Mouse (Mus musculus) frontal cortex, postnatal 36 days (tissue): Measurements from ENCODE around the gene Slc25a5.
"Not testable (repeated sequence)": the region's sequence is repeated elsewhere in the genome, so short reads cannot be mapped to it uniquely, and the experiment has no call there.

ENCODE experiments used
- DNase-seq, 2 experiments: peaks; one replicate each; pipeline ENCODE4 v3.0.0; 2022; ENCODE audit warnings: low spot score in 2 of 2

Slc25a5 gene

DNA sequence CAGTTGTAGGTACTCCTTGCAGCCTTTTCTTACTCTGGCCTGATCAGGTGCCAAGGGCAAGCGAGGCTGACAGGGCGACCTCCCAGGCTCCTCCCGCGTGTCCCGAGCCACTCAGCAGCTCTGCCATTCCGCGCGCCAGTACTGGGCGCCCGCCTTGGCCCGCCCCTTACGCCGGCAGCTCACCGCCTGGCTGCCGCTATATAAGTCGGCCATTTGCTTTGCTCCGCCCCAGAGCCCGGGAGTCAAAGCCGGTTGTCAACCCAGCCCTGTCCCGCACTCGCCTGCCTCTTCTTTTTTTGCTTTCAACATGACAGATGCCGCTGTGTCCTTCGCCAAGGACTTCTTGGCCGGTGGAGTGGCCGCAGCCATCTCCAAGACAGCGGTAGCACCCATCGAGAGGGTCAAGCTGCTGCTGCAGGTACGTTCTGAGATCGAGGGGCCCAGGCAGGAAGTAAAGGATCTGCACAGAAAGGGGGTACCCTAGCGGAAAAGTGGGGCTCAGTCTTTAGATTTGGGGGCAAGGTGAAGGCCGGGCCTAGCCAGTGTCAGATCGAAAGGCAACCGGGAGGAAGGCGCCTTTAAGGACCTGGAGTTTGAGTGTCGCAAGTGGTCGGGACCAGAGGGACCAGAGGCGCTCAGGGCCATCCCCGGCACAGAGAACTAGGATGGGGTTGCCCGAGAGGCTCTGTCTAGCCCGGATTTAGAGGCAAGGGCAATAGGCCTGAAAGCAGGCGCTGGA is at the start of gene Slc25a5:
Gene Slc25a5 (plus strand): TSS at position 228 of the 739 bp plus-strand sequence.
- peak; percentile 73 to 77 for DNase-seq

DNA sequence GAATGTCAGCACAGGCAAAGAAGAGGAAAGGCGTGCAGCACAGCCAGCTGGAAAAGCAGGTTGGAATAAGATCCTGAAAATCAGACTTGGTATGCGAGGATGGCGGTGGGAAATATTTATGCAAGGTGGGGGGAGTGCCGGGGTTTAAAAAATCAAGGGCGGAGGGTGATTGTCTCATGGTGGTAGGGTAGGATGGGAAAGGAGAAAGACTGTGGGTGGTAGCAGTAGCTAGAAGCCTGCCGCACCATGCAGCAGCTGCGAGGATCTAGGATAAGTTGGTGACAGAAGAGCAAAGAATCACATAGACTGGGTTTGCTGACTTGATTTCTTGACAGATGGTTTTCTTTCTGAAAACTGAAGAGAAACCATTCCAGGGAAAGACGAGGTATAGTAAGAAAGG is 48.7 kb upstream of the Slc25a5 start:
- peak in 1 of 2 experiments; percentile 35 for DNase-seq

DNA sequence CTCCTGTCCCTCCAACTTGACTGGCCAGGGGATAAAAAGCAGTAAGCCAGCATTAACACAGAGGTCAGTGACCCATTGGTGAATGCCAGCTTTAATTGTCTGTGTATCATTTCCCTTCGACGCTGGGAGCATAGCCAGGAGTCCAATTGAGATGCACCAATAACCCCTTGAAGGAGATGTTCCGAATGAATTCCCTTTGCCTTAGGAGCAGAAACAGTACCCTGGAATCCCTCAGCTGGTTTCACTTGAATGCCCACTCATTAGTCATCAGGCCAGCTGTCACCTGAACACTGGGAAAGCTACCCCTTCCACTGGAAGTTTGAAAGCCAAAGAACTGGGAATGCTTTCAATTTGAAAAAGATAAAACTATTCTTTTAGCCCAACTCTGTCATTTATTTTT is 46.9 kb upstream of the Slc25a5 start:
- DNase-seq = no peak

DNA sequence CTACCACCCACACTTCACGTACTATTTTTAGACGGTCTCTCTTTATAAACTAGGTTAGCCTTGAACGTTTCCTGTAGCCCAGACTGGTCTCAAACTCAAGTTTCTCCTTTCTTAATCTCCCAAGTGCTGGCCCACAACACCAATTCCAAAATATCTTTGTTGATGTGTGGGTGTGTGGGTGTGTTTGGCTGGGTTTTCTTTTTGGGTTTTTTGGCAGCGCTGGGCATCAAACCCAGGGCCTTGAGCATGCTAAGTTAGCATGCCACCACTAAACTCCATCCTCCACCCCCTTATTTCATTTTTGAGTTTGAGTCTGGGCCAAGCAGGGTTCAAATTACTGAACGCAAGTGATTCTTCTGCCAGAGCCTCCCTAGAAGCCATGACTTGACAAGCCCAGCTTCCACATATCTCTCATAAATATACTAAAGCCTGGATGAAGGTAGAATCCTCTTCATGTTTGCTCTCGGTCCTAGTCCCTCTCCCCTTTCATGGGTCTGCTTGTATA is 46.1 kb upstream of the Slc25a5 start:
- DNase-seq = peak; percentile 24 to 51

DNA sequence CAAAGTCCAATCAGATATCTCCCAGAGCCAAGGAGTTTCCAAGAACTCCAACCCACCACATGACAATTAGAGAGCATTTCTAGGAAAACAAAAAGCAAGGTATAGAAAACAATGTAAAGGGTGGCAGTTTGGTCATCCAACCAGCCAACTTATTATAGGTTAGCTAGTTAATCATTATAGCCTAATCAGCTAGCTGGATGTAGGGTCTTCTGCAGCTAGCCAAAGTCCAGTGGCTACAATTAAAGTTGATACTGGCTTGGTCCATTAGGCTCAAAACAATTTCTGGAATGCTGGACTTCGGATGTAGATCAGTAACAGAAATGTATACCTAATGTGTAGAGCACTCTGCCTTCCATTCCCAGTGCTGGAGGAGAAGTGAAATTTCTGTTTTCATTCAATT is 44.9 kb upstream of the Slc25a5 start:
- no peak for DNase-seq

DNA sequence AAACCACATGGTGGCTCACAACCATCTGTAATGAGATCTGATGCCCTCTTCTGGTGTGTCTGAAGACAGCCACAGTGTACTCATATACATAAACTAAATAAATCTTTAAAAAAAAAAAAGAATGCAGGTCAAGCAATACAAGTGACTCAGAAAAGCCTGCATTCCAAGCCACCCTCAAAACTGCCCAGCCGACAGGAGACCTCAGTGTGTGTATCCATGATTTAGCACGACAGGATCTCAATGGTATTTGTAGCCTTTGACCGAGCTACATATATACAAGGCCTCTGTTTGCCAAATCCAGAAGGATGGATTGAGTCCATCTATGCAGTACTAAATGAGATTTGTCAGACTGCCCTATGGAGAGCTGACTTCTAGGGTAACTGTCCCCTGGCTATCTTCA is 42.9 kb upstream of the Slc25a5 start:
- no peak for DNase-seq

DNA sequence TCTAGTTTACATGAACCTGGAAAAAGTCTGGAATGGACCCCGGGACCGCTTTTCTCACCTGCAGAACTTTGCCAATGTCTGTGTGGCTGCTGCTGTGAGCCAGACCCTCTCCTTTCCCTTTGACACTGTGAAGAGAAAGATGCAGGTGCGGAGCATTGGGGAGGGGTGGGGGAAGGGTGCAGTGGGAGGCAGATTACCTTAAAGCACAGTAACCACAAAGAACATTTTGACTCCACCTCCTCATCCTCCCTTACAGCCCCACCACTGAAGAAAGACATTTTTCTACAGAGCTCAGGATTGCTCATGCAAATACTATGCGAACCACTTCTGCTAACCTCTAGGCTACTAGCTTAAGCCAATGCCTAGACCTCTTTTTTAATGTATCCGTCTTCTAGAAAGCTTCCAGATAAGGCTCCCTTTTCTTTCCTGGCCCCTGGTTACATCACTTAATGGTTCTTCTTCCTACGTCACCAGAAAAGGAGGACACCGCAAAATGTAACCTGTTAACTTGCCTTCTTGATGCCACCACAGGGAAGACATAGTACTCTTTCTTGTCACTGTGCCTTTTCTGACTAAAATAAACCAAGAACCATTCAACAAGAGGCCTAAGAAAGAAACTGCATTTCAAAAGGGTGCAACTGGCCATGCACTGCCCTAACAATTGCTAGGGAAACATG is 37.5 kb upstream of the Slc25a5 start:
- no peak for DNase-seq

DNA sequence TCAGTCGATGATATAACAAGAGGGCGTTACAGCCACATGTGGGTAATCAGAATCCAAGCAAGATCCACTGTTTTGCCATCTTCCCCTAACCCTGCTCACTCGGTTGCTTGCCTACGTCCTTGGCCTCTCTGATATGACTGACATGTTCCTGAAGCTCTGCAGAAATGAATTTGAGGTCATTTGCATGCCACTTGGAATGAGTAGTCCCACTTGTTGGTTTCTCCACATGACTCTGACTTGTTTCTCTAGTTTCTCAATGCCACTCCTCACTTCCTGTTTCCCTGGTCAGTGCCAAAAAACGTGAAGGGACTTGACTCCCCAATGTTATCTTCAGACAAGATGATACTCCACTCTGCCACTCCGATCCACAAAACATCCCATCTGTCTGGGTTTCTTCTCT is 36.9 kb upstream of the Slc25a5 start:
- no peak for DNase-seq

DNA sequence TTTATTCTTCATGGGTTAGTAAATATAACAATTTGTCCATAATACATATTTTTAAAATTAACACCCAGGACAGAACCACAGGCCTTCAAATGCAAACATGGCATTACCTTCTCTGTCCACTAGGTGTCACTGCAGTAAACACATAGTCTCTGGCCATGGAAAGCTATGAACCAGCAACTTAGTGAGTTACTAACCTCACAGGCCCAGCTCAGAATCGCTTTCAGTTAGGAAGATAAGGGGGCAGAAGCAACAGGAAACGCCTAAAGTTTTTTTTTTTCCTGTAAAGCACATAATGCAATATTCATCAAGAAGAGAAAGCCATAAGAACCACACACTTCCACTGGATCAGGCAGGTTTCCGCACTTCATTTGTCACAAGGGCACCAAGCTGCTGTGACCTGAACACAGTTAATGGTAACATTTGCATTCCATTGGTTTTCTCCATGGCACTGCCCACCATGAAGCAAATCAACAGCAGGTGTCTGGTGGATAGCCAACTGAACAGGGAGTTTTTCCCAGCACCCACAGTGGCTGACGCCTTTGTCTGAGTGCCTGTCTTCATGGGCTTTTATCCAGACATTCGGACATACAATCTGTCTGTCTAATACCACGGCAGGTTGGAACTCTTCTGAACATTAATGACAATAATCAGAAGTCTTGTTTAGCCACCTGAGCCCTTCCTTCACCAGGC is 34.4 kb upstream of the Slc25a5 start:
- DNase-seq = peak; percentile 24 to 60

DNA sequence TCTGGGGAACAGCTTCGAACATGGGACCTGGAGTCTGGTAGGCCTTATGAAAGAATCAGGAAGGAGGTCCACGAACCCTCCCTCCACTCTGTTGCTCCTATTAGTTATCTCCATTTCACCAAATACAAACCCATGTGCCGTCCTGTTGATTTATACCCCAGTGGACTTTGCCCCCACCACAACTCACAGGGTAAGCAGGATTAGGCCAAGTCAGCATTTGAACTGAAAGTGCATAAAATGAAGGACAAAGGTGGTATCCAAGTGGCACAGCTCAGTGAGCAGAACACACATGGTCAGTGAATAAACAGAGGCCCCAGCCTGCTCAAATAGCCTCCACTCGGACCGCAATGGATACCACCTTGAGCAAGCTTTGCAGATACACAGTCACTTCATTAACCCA is 33.2 kb upstream of the Slc25a5 start:
- no peak for DNase-seq

DNA sequence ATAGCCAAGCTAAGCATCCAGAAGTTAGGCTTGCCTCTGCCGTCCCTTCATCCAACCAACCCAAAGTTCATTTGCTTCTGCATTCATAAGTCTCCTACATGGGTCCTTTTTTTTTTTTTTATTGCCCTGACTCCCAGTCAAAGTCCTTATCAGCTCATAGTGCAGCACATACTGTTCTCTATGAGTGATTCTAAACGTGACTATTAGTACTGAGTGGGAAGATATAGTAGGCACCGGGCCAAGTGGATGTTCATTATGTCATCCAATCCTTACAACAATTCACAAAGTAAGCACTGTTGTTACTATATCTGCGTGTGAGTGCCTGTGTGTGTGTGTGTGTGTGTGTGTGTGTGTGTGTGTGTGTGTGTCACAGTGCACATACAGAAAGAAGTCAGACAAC is 32.6 kb upstream of the Slc25a5 start:
- DNase-seq = no peak

DNA sequence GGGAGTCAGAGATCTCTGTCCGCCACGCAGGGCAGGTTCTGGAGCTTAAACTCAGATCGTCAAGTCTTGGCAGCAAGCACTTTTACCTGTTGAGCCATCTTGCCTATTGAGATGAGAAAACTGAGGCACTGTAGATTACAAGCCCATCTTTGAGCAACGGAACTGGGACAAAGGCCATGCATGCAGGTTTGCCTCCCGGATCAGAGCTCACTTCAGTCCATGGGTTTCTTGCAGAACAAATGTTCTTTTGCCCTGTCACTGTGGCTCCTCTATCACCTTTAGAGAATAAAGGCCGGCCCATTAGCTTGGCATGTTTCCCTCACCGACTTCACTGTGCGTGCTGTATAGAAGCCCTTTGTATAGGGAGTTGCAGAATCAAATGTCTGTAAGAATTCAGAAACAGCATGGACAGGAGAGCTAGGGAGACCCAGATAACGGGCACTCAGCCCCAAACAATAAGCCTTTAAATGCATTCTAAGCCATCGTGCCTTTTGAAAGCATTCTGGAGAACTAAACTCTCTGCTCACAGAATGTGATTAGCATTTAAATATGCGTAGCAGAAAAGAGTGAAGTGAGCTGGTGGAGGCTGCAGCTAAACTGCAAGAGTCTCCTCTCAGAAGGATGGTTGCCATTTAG is 32.0 kb upstream of the Slc25a5 start:
- DNase-seq = no peak

DNA sequence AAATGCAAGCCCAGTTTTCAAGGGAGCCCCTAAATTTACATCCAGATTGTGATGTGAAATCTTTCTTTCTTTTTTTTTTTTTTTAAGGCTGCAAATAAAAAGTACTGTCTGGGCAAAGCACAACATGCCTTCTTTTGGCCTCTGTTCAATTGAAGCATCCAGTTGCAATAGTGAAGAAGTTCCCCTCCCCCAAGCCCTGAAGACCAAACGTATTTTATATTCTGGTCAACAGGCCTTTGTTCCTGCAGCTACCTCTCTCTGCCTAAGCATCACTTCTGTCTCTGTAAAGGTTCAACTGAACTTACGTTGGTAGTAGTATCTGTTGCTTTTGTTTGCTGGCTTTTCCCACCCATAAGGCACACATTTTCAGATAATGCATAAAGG is 31.5 kb upstream of the Slc25a5 start:
- no peak for DNase-seq

DNA sequence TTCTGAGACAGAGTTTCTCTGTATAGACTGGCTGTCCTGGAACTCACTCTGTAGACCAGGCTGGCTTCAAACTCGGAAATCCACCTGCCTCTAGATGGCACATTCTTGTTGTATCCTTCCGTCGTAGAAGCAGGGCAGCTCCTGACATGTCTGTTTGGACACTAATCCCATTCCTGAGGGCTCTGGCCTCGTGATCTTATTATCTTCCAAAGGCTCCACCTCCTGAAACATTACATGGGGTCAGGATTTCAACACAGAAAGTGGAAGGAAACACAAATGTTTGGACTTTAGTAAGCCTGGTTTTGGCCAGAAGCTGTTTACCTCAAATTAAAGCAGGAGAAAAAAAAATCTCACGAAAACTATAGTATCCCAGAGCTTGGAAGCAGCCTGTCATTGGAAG is 28.1 kb upstream of the Slc25a5 start:
- no peak for DNase-seq

DNA sequence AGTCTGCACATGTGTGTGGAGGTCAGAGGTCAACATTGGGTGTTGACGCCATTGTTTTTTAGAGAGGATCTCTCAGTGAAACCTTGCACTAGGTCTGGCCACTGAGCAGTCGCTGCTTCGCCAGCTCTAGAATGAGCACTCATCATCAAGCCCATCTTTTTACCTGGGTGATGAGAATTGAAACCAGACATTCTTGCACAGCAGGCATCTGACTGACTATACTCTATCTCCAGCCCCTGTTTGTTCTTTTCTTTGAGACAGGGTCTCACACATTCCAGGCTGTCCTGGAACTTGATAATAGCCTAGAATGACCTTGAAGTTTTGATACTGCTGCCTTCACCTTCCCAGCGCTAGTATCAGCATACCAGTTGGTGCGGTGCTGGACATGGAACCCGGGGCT is 22.9 kb upstream of the Slc25a5 start:
- DNase-seq = no peak

DNA sequence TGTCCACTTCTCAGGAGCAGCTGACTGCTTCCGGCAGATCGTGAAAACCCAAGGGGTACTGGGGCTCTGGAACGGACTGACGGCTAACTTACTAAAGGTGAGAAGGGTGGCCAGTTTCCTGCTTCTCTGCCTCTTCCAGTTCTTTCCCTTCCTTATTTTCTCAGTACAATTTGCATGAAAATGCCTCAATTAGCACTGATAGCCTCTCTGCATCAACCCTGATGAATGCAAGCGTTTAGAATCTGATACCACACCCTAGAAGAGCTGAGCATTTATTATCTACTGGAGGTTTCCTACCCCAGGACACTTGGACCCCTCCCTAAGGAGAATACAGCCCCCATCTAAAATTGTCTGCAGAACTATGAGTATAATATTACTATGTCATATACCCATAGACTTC is 19.9 kb upstream of the Slc25a5 start:
- DNase-seq = no peak

DNA sequence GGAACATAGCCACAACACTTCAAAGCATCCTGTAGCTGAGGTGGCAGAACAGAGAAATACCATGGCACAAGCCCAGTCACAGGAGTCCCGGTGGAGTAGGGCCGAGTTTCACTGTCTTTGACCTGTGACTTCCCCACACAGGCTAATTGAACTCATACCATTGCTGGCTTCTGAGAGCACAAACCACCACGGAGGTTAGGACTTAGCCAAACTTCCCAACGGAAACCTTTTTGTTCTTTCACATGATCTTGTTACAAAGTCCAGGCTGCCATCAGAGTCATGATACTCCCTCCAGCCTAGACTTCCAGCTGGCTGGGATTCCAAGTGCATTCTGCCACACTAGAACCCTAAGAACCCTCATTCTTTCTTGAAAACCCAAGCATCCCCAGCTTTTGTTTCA is 17.8 kb upstream of the Slc25a5 start:
- no peak for DNase-seq

DNA sequence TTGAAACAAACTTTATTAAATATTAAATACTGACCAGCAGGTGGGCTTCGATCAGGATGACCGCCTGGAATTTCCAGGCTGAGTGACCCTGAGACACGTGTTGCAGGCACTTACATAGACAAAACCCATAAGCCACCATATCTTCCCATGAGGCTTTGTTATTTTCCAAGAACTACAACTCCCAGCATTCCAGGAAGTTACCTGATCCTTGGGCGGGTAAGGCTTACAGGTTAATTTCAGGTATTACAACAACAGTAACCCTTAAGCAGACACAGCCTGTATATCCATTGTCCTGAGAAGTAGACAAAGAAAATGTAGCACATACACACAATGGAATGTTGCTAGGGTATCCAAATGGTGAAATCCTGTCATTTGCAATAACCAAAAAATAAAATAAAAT is 6.1 kb upstream of the Slc25a5 start:
- no peak for DNase-seq

DNA sequence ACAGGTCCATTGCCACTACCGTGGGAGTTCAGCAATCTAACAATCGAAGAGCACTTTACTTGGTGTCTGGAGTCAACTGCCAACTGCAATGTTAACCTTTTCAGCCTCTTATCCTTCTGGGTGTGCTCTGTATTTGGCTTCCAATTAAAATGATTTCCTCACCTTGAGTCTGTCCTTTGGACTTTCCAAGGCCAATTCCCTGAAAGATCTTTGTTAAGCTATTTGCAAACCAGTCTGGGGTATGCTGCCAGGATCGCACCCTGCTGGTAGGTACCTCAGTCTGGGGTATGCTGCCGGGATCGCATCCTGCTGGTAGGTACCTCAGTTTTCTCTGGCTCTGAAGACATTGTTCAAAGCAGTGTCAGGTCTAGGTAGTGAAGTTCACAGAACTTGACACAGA is 880 bp upstream of the Slc25a5 start:
- no peak for DNase-seq

DNA sequence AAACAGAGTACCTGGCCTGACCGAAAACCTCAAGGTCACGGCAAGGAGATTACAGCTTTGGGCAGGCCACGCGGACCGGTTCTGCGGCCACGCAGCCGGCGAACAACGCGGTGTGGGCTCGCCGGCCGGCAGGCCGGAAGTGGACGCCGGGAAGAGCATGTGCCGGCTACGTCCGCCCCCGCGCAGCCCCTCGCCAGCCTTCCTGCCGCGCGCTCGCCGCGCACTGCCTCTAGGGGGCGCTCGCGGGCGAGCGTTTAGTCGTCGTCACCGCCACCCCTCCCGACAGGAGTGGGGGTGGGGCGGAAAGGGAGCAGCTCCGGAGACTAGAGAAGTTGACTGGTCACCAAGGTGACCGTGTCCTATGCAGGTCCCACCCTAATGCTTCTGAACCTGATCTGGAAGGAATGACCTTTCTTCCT is 721 bp downstream of the Slc25a5 start:
- peak; percentile 74 to 86 for DNase-seq

DNA sequence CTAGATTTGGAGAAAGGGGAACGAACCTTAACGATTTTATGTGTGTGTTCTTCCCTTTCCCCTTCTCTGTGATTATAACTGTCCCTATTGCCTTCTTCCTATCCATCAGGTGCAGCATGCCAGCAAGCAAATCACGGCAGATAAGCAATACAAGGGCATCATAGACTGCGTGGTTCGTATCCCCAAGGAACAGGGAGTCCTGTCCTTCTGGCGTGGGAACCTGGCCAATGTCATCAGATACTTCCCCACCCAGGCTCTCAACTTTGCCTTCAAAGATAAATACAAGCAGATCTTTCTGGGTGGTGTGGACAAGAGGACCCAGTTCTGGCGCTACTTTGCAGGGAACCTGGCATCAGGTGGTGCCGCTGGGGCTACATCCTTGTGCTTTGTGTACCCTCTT is 1.3 kb downstream of the Slc25a5 start:
- not testable (repeated sequence) for DNase-seq

DNA sequence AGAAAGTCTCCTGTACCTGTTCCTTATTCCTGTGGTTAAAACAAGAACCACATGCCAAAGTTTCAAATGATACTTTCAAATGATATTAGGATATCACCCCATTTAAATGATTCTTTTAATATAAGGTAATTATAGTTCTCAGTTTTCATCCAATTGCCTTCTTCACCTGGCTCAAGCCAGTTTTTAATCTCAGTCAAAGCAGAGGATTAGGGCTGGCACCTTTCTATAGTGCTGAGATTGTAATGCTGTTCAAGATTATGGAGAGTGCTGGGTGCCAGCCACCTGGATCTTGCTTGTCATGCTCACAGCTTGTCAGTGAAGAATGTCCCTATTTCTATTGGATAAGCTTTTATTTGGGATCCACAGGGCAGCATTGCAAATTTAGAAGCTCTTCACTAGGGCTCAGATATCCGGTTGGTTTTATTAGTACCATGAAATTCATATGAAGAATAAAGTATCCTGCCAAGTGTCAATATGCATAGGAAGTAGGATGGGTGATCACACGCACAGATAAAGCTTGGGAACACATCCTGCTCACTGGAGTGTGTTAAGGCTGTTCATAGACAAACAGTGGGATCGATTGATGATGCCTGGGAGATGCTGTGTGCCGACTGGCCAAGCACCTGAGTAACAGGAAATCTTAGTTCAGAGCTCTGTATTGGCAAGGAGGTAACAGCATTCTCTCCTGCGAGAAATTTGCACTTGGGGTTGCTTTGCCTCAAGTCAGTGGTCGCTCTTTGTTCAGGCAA is 3.9 kb downstream of the Slc25a5 start:
- no peak for DNase-seq
